Mouse (Mus musculus) lung, postnatal 0 days (tissue): Measurements from ENCODE around the gene Map2k1.

Experiments
- CTCF ChIP-seq: IDR thresholded peaks from 2 replicates; pipeline ENCODE4 v1.5.1; 2016; ENCODE audit warnings: antibody characterized with exemption, mild to moderate bottlenecking
- EP300 ChIP-seq: IDR thresholded peaks from 2 replicates; pipeline ENCODE4 v1.6.1; 2016; ENCODE audit warnings: antibody characterized with exemption, mild to moderate bottlenecking, control low read depth

DNA sequence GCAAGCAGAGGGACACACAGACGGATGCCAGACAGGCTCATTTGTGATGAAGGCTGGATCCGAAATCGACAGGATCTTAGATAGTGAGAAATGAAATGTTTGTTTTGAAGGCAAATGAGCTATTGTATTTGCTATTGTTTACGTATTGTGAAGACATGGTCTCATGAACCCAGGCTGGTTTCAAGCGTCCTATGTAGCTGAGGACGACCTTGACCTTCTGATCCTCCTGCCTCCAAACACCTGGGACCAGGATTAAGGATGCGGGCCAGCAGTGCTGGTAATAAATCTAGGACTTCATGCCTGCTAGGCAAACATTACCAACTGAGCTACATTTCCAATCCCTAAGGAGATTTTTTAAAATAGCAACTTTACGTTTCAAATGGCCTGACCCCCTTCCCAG is 55.9 kb downstream of the Map2k1 start:
- no peak for TF ChIP-seq CTCF
- no peak for TF ChIP-seq EP300
